Mouse (Mus musculus): ENCODE measurements around the gene Cox8c. TPM values are rescaled to one million over a fixed set of nuclear protein-coding genes. Genes with fewer than 3 reads are reported as not detected.

The Cox8c gene
- polyA plus RNA-seq, 1 experiment from 2014 or later = not detected

DNA sequence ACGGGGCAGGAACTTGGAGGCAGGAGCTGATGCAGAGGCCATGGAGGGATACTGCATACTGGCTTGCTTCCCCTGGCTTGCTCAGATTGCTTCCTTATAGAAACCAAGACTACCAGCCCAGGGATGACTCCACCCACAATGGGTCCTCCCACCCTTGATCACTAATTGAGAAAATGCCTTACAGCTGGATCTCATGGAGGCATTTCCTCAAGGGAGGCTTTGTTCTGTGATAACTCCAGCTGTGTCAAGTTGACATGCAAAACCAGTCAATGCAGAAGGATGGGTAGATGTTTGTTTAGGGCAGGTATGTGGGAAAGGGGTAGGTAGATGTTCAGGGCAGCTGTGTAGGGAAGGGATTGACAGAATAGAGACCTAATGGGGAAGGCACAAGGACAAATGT, 31.2 kb downstream of the Cox8c start:
- H3K36me3 ChIP-seq (replicated peaks) = no peaks in the 10 kb centered on the region
- H3K27me3 ChIP-seq (replicated peaks; ENCODE audit: low read depth, poor library complexity, severe bottlenecking) = no peaks in the 10 kb centered on the region
- H3K27ac ChIP-seq (replicated peaks) = no peak overlapping the region
- H3K9me3 ChIP-seq = no peaks in the 10 kb centered on the region
- DNase-seq (ENCODE audit: low spot score) = no peak
- H3K4me3 ChIP-seq = no peak overlapping the region
- H3K4me1 ChIP-seq = no peaks in the 10 kb centered on the region
- 73% methylated on average over 1 of the region's 1 CpGs for WGBS

DNA sequence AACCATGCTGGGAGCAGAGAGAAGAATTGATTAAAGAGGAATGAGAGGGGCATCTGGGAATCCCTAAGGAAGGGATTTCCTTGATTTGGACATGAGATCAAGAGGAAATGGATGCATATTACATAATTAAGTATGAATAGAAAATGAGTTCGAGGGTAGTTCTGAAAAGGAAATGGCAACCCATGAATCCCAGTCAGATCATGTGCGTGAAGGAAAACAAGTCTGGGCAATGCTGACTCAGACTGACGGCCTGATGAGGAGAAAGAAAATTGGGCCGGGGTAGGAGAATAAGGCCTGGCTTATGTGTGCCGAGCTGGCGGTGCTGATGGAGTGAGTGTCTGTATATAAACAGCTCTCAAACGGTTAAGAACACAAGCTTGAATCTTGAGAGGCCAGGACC, 31.7 kb downstream of the Cox8c start:
- no peaks in the 10 kb centered on the region for H3K4me1 ChIP-seq
- no peaks in the 10 kb centered on the region for H3K36me3 ChIP-seq (replicated peaks)
- DNase-seq (ENCODE audit: low spot score) = no peak
- no peaks in the 10 kb centered on the region for H3K27me3 ChIP-seq (replicated peaks; ENCODE audit: low read depth, poor library complexity, severe bottlenecking)
- H3K9me3 ChIP-seq = no peaks in the 10 kb centered on the region
- H3K4me3 ChIP-seq = no peak overlapping the region
- WGBS = 89% methylated on average over 7 of the region's 7 CpGs
- no peak overlapping the region for H3K27ac ChIP-seq (replicated peaks)

DNA sequence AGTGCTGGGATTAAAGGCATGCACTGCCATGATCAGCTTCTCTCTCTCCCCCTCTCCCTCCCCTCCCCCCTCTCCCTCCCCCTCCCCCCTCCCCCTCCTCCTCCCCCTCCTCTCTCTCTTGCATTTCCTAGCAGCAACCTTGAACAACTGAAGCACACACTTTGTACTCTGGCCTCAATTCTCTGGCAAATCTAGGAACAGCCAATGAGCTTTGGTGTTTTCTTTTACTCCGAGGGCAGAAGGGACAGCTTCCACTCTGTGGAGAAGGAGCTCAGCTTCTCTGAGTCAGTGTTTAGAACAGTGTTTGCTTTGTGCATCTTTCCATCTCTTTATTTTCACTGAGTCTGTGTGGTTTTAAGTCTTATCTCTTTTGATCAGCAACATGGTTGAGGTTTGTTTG, 36.8 kb downstream of the Cox8c start:
- Histone ChIP-seq H3K27me3 (replicated peaks; ENCODE audit: low read depth, poor library complexity, severe bottlenecking) (no peaks in the 10 kb centered on the region), H3K9me3 (no peaks in the 10 kb centered on the region), H3K36me3 (replicated peaks) (no peaks in the 10 kb centered on the region), H3K4me1 (peaks cover 9% of the 10 kb centered on the region), H3K27ac (replicated peaks) (no peak overlapping the region), H3K4me3 (no peak overlapping the region)
- 38% methylated on average over 1 of the region's 1 CpGs for WGBS
- no peak for DNase-seq (ENCODE audit: low spot score)

DNA sequence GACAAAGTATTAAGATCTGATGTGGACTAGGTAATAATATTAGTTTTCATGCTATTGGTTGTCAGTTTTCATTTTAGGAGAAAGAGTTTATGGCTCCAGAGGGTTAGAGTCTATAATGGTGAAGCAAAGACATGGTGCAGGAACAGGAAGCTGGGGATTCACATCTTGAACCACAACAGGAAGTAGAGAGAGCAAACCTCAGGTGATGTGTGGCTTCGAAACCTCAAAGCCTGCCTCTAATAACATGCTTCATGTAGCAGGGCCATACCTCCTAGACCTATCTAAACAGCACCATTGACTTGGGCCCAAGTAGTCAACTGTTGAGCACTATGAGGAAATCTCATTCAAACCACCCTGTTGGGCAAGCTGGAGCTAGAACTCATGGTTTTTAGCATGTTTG, 46.5 kb downstream of the Cox8c start:
- Histone ChIP-seq H3K27ac (replicated peaks) (no peak overlapping the region), H3K9me3 (no peaks in the 10 kb centered on the region), H3K36me3 (replicated peaks) (no peaks in the 10 kb centered on the region), H3K4me3 (no peak overlapping the region), H3K4me1 (peaks cover 19% of the 10 kb centered on the region), H3K27me3 (replicated peaks; ENCODE audit: low read depth, poor library complexity, severe bottlenecking) (peaks cover 31% of the 10 kb centered on the region)
- WGBS = 98% methylated on average over 1 of the region's 1 CpGs
- DNase-seq (ENCODE audit: low spot score) = no peak

DNA sequence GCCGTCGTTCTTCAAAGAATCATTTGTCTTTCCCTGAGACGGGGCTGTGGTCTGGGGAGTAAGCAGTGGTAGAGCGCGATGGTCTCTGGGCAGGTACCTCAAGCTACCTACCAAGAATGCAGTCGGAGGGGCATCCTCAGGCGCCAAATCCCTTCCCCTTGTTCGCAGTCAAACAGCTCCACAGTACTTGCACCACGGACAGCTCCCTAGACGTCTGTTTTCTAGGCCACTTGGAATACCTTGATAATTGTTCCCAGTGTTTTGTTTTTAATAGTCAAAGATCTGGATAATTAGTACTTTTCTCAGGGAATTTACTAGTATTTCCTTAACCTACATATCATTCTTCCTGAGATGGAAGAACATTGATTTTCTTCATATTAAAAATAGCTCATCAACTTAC, 48.7 kb downstream of the Cox8c start:
- DNase-seq (ENCODE audit: low spot score) = peak; percentile 37
- H3K27ac ChIP-seq (replicated peaks) = no peak overlapping the region
- H3K9me3 ChIP-seq = no peaks in the 10 kb centered on the region
- no peak overlapping the region for H3K4me3 ChIP-seq
- no peaks in the 10 kb centered on the region for H3K36me3 ChIP-seq (replicated peaks)
- H3K27me3 ChIP-seq (replicated peaks; ENCODE audit: low read depth, poor library complexity, severe bottlenecking) = peaks cover 31% of the 10 kb centered on the region
- WGBS = 26% methylated on average over 10 of the region's 10 CpGs
- H3K4me1 ChIP-seq = peaks cover 19% of the 10 kb centered on the region

DNA sequence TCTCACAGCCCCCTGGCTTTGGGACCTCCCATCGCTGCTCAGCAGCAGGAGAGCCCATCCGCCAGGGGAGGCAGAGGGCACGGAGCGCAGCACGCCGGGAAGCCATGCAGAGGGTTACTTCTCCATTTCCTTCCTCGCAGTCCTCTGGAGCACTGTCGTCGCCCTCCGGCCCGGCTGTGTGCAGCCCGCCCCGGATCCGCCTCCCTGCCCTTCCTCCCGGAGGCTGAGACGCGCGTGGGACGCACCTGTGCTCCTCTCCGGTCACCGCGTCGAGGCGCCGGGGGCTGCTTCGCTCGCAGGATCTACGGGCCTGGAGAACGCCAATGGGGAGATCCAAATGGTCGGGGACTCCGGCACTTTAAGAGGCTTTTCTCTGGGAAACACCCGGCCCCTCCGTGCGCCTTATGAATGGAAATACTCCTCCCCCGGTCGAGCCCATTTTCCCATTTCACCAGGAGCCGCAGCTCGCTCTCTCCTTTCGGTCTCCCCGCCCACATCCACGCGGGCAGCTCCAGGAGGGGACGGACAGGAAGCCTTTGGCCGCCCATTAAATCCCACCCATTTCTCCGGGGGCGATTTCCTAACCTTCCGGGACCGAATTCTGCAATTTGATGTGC, 49.8 kb downstream of the Cox8c start, which contains the start of gene Unc79:
Unc79 (plus strand) TSS at position 82 of the 617 bp plus-strand sequence.
- DNase-seq (ENCODE audit: low spot score) = peak; percentile 64
- peaks cover 19% of the 10 kb centered on the region for H3K4me1 ChIP-seq
- no peaks in the 10 kb centered on the region for H3K9me3 ChIP-seq
- peak within 1 kb of the TSS; percentile 48; the same call in 1 of the 2 replicates for H3K27ac ChIP-seq (replicated peaks)
- H3K27me3 ChIP-seq (replicated peaks; ENCODE audit: low read depth, poor library complexity, severe bottlenecking) = peaks cover 31% of the 10 kb centered on the region
- under 1% methylated on average over 48 of the region's 48 CpGs for WGBS
- H3K4me3 ChIP-seq = peak within 1 kb of the TSS; percentile 69
- no peaks in the 10 kb centered on the region for H3K36me3 ChIP-seq (replicated peaks)

DNA sequence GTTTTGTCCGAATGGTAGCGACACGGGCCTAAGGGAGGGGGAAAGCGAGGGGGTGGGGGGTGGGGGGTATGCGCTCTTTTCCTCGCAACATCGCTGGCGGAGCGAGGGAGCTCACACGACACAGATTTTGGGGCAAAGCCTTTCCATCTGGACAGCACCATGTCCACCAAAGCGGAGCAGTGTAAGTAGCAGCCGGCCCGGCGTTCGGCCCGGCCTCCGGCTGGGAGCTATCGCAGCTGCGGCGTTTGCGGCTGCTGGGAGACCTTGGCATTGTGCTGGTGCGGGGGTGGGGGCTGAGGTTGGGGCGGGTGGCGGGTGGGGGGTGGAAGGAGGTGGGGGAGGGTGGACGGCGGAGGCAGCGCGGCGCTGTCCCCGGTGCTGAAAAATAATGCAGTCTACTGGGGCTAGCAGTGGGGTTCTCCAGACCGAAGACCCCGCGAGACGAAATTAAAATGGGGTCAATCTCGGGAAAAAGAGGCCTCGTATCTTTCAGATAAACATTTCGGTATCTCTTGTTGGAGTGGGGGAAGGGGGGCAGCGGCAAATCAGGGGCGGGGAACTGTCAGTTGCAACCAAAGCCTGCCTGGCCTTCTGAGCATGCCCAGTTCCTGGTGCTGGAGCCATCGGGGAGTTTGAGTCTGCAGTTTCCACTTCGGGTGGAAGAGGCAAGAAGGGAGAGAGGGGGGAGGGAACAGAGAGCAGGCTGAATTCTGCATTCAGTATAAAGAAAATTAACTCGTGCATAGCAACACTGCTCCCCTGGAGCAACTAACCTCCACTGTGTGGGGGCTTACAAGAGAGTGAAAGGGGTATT, 50.5 kb downstream of the Cox8c start:
- Histone ChIP-seq H3K9me3 (no peaks in the 10 kb centered on the region), H3K27ac (replicated peaks) (no peak overlapping the region), H3K4me1 (peaks cover 19% of the 10 kb centered on the region), H3K36me3 (replicated peaks) (no peaks in the 10 kb centered on the region), H3K27me3 (replicated peaks; ENCODE audit: low read depth, poor library complexity, severe bottlenecking) (peaks cover 31% of the 10 kb centered on the region), H3K4me3 (peak overlapping the region; percentile 69)
- DNase-seq (ENCODE audit: low spot score) = peak; percentile 84
- WGBS = under 1% methylated on average over 42 of the region's 42 CpGs

Other genes with a start within 250 kb of the Cox8c start
- 13.7 and 17.7 TPM in 2 replicates for gene Itpk1, start 194.4 kb upstream of the Cox8c start, polyA plus RNA-seq (2016; fragmentation: Nextera tagmentation; extraction: Ambion mirVana)
- gene Moap1, start 155.7 kb upstream of the Cox8c start, polyA plus RNA-seq (2016; fragmentation: Nextera tagmentation; extraction: Ambion mirVana) = 35.4 and 36.9 TPM in 2 replicates
- 9.7 and 11.2 TPM in 2 replicates for gene Tmem251, start 155.6 kb upstream of the Cox8c start, polyA plus RNA-seq (2016; fragmentation: Nextera tagmentation; extraction: Ambion mirVana)
- gene Gm28051, start 141.6 kb upstream of the Cox8c start, polyA plus RNA-seq (2016; fragmentation: Nextera tagmentation; extraction: Ambion mirVana) = not detected in 2 replicates
- 49.3 and 53.7 TPM in 2 replicates for gene Gon7, start 141.5 kb upstream of the Cox8c start, polyA plus RNA-seq (2016; fragmentation: Nextera tagmentation; extraction: Ambion mirVana)
- 53.1 and 58.9 TPM in 2 replicates for gene Ubr7, start 141.3 kb upstream of the Cox8c start, polyA plus RNA-seq (2016; fragmentation: Nextera tagmentation; extraction: Ambion mirVana)
- gene Gm20604, start 140.6 kb upstream of the Cox8c start, polyA plus RNA-seq (2016; fragmentation: Nextera tagmentation; extraction: Ambion mirVana) = 29.1 and 31.0 TPM in 2 replicates
- 17.6 and 19.5 TPM in 2 replicates for gene Btbd7, start 20.8 kb upstream of the Cox8c start, polyA plus RNA-seq (2016; fragmentation: Nextera tagmentation; extraction: Ambion mirVana)
- 0.33 and 0.57 TPM in 2 replicates for gene Unc79, start 49.5 kb downstream of the Cox8c start, polyA plus RNA-seq (2016; fragmentation: Nextera tagmentation; extraction: Ambion mirVana)

Data from embryonic facial prominence, embryonic 10.5 days (tissue).